Mouse (Mus musculus): ENCODE results near the gene Gm10718. TPM values are rescaled to one million over a fixed set of nuclear protein-coding genes. Genes with fewer than 3 reads are reported as not detected.
"Not testable (repeated sequence)": the region's sequence is repeated elsewhere in the genome, so short reads cannot be mapped to it uniquely, and the experiment has no call there.

Gm10718 gene
- polyA plus RNA-seq, 1 experiment from 2014 or later, result not detected

DNA sequence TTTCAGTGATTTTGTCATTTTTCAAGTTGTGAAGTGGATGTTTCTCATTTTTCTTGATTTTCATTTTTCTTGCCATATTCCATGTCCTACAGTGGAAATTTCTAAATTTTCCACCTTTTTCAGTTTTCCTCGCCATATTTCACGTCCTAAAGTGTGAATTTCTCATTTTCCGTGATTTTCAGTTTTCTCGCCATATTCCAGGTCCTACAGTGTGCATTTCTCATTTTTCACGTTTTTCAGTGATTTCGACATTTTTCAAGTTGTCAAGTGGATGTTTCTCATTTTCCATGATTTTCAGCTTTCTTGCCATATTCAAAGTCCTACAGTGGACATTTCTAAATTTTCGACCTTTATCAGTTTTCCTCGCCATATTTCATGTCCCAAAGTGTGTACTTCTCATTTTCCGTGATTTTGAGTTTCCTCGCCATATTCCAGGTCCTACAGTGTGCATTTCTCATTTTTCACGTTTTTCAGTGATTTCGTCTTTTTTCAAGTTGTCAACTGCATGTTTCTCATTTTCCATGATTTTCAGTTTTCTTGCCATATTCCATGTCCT, 1.6 kb downstream of the Gm10718 start, which contains the start of gene Gm10717:
TSS of gene Gm10717 (plus strand) at position 506 of the 556 bp plus-strand sequence.
- not testable (repeated sequence) for H3K36me3 ChIP-seq (ENCODE audit: insufficient read depth, low read length)
- WGBS, result 76% methylated on average over 12 of the region's 12 CpGs

DNA sequence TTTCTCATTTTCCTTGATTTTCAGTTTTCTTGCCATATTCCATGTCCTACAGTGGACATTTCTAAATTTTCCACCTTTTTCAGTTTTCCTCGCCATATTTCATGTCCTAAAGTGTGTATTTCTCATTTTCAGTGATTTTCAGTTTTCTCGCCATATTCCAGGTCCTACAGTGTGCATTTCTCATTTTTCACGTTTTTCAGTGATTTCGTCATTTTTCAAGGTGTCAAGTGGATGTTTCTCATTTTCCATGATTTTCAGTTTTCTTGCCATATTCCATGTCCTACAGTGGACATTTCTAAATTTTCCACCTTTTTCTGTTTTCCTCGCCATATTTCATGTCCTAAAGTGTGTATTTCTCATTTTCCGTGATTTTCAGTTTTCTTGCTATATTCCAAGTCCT, 2.3 kb downstream of the Gm10718 start:
- WGBS, result 66% methylated on average over 4 of the region's 6 CpGs
- not testable (repeated sequence) for ATAC-seq (ENCODE audit: low FRiP score, low TSS enrichment); H3K9me3 ChIP-seq (ENCODE audit: low read length); H3K4me1 ChIP-seq (ENCODE audit: insufficient read depth, low read length); H3K4me3 ChIP-seq (ENCODE audit: low read length); H3K36me3 ChIP-seq (ENCODE audit: insufficient read depth, low read length); H3K27me3 ChIP-seq (ENCODE audit: insufficient read depth, low read length); H3K9ac ChIP-seq (replicated peaks; ENCODE audit: low read length); H3K4me2 ChIP-seq (replicated peaks; ENCODE audit: low read depth, low read length); H3K27ac ChIP-seq (ENCODE audit: low read length)

More for the DNA sequence above, 1.6 kb downstream of the Gm10718 start, which contains the start of gene Gm10717:
- not testable (repeated sequence) for H3K27me3 ChIP-seq (ENCODE audit: insufficient read depth, low read length); H3K4me1 ChIP-seq (ENCODE audit: insufficient read depth, low read length); ATAC-seq (ENCODE audit: low FRiP score, low TSS enrichment); H3K27ac ChIP-seq (ENCODE audit: low read length); H3K9me3 ChIP-seq (ENCODE audit: low read length); H3K4me2 ChIP-seq (replicated peaks; ENCODE audit: low read depth, low read length); H3K9ac ChIP-seq (replicated peaks; ENCODE audit: low read length); H3K4me3 ChIP-seq (ENCODE audit: low read length)

DNA sequence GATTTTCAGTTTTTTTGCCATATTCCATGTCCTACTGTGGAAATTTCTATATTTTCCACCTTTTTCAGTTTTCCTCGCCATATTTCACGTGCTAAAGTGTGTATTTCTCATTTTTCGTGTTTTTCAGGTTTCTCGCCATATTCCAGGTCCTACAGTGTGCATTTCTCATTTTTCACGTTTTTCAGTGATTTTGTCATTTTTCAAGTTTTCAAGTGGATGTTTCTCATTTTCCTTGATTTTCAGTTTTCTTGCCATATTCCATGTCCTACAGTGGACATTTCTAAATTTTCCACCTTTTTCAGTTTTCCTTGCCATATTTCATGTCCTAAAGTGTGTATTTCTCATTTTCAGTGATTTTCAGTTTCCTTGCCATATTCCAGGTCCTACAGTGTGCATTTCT, 2.8 kb downstream of the Gm10718 start:
- 73% methylated on average over 5 of the region's 5 CpGs for WGBS
- not testable (repeated sequence) for H3K4me1 ChIP-seq (ENCODE audit: insufficient read depth, low read length); H3K27ac ChIP-seq (ENCODE audit: low read length); H3K36me3 ChIP-seq (ENCODE audit: insufficient read depth, low read length); H3K4me3 ChIP-seq (ENCODE audit: low read length); H3K27me3 ChIP-seq (ENCODE audit: insufficient read depth, low read length); H3K9ac ChIP-seq (replicated peaks; ENCODE audit: low read length); ATAC-seq (ENCODE audit: low FRiP score, low TSS enrichment); H3K4me2 ChIP-seq (replicated peaks; ENCODE audit: low read depth, low read length); H3K9me3 ChIP-seq (ENCODE audit: low read length)

DNA sequence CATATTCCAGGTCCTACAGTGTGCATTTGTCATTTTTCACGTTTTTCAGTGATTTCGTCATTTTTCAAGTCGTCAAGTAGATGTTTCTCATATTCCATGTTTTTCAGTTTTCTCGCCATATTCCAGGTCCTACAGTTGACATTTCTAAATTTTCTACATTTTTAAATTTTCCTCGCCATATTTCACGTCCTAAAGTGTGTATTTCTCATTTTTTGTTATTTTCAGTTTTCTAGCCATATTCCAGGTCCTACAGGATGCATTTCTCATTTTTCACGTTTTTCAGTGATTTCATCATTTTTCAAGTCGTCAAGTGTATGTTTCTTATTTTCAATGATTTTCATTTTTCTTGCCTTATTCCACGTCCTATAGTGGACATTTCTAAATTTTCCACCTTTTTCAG, 3.4 kb downstream of the Gm10718 start:
- not testable (repeated sequence) for H3K27ac ChIP-seq (ENCODE audit: low read length); ATAC-seq (ENCODE audit: low FRiP score, low TSS enrichment); H3K36me3 ChIP-seq (ENCODE audit: insufficient read depth, low read length); H3K27me3 ChIP-seq (ENCODE audit: insufficient read depth, low read length); H3K4me2 ChIP-seq (replicated peaks; ENCODE audit: low read depth, low read length); H3K4me3 ChIP-seq (ENCODE audit: low read length); H3K4me1 ChIP-seq (ENCODE audit: insufficient read depth, low read length); H3K9ac ChIP-seq (replicated peaks; ENCODE audit: low read length); H3K9me3 ChIP-seq (ENCODE audit: low read length)
- WGBS, result 67% methylated on average over 9 of the region's 9 CpGs

DNA sequence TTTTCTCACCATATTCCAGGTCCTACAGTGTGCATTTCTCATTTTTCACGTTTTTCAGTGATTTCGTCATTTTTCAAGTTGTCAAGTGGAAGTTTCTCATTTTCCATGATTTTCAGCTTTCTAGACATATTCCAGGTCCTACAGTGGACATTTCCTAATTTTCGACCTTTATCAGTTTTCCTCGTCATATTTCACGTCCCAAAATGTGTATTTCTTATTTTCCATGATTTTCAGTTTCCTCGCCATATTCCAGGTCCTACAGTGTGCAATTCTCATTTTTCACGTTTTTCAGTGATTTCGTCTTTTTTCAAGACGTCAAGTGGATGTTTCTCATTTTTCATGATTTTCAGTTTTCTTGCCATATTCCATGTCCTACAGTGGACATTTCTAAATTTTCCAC, 3.9 kb downstream of the Gm10718 start:
- H3K4me3 ChIP-seq (ENCODE audit: low read length); H3K27me3 ChIP-seq (ENCODE audit: insufficient read depth, low read length); H3K4me2 ChIP-seq (replicated peaks; ENCODE audit: low read depth, low read length); H3K9me3 ChIP-seq (ENCODE audit: low read length); H3K27ac ChIP-seq (ENCODE audit: low read length); H3K9ac ChIP-seq (replicated peaks; ENCODE audit: low read length); H3K4me1 ChIP-seq (ENCODE audit: insufficient read depth, low read length); H3K36me3 ChIP-seq (ENCODE audit: insufficient read depth, low read length); ATAC-seq (ENCODE audit: low FRiP score, low TSS enrichment): not testable (repeated sequence)
- WGBS, result 74% methylated on average over 9 of the region's 9 CpGs

DNA sequence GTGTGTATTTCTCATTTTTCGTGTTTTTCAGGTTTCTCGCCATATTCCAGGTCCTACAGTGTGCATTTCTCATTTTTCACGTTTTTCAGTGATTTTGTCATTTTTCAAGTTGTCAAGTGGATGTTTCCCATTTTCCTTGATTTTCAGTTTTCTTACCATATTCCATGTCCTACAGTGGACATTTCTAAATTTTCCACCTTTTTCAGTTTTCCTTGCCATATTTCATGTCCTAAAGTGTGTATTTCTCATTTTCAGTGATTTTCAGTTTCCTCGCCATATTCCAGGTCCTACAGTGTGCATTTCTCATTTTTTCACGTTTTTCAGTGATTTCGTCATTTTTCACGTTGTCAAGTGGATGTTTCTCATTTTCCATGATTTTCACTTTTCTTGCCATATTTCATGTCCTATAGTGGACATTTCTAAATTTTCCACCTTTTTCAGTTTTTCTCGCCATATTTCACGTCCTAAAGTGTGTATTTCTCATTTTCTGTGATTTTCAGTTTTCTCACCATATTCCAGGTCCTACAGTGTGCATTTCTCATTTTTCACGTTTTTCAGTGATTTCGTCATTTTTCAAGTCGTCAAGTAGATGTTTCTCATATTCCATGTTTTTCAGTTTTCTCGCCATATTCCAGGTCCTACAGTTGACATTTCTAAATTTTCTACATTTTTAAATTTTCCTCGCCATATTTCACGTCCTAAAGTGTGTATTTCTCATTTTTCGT, 6.1 kb downstream of the Gm10718 start:
- WGBS, result 69% methylated on average over 12 of the region's 16 CpGs
- not testable (repeated sequence) for H3K4me1 ChIP-seq (ENCODE audit: insufficient read depth, low read length); H3K4me3 ChIP-seq (ENCODE audit: low read length); H3K27ac ChIP-seq (ENCODE audit: low read length); ATAC-seq (ENCODE audit: low FRiP score, low TSS enrichment); H3K9ac ChIP-seq (replicated peaks; ENCODE audit: low read length); H3K9me3 ChIP-seq (ENCODE audit: low read length); H3K27me3 ChIP-seq (ENCODE audit: insufficient read depth, low read length); H3K36me3 ChIP-seq (ENCODE audit: insufficient read depth, low read length); H3K4me2 ChIP-seq (replicated peaks; ENCODE audit: low read depth, low read length)

DNA sequence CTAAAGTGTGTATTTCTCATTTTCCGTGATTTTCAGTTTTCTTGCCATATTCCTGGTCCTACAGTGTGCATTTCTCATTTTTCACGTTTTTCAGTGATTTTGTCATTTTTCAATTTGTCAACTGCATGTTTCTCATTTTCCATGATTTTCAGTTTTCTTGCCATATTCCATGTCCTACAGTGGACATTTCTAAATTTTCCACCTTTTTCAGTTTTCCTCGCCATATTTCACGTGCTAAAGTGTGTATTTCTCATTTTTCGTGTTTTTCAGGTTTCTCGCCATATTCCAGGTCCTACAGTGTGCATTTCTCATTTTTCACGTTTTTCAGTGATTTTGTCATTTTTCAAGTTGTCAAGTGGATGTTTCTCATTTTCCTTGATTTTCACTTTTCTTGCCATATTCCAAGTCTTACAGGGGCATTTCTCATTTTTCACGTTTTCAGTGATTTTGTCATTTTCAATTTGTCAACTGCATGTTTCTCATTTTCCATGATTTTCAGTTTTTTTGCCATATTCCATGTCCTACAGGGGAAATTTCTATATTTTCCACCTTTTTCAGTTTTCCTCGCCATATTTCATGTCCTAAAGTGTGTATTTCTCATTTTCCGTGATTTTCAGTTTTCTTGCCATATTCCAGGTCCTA, 7.5 kb downstream of the Gm10718 start:
- H3K9ac ChIP-seq (replicated peaks; ENCODE audit: low read length); H3K4me2 ChIP-seq (replicated peaks; ENCODE audit: low read depth, low read length); H3K36me3 ChIP-seq (ENCODE audit: insufficient read depth, low read length); H3K27me3 ChIP-seq (ENCODE audit: insufficient read depth, low read length); H3K27ac ChIP-seq (ENCODE audit: low read length); H3K4me3 ChIP-seq (ENCODE audit: low read length); H3K4me1 ChIP-seq (ENCODE audit: insufficient read depth, low read length); H3K9me3 ChIP-seq (ENCODE audit: low read length): not testable (repeated sequence)
- WGBS, result 57% methylated on average over 2 of the region's 10 CpGs
- ATAC-seq (ENCODE audit: low FRiP score, low TSS enrichment), result 0 out of 2 replicates have a peak, but pooled peaks have one; percentile 35

DNA sequence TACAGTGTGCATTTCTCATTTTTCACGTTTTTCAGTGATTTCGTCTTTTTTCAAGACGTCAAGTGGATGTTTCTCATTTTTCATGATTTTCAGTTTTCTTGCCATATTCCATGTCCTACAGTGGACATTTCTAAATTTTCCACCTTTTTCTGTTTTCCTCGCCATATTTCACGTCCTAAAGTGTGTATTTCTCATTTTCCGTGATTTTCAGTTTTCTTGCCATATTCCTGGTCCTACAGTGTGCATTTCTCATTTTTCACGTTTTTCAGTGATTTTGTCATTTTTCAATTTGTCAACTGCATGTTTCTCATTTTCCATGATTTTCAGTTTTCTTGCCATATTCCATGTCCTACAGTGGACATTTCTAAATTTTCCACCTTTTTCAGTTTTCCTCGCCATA, 11.0 kb downstream of the Gm10718 start, which contains the start of gene Gm17535:
TSS of gene Gm17535 (plus strand) at position 301 of the 400 bp plus-strand sequence.
- H3K4me3 ChIP-seq (ENCODE audit: low read length); H3K4me1 ChIP-seq (ENCODE audit: insufficient read depth, low read length); H3K4me2 ChIP-seq (replicated peaks; ENCODE audit: low read depth, low read length); H3K27me3 ChIP-seq (ENCODE audit: insufficient read depth, low read length); H3K36me3 ChIP-seq (ENCODE audit: insufficient read depth, low read length); H3K9me3 ChIP-seq (ENCODE audit: low read length); H3K9ac ChIP-seq (replicated peaks; ENCODE audit: low read length); ATAC-seq (ENCODE audit: low FRiP score, low TSS enrichment); H3K27ac ChIP-seq (ENCODE audit: low read length): not testable (repeated sequence)
- WGBS, result no CpG with 5 or more reads among the region's 8 CpGs

DNA sequence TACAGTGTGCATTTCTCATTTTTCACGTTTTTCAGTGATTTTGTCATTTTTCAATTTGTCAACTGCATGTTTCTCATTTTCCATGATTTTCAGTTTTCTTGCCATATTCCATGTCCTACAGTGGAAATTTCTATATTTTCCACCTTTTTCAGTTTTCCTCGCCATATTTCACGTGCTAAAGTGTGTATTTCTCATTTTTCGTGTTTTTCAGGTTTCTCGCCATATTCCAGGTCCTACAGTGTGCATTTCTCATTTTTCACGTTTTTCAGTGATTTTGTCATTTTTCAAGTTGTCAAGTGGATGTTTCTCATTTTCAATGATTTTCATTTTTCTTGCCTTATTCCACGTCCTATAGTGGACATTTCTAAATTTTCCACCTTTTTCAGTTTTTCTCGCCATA, 13.2 kb downstream of the Gm10718 start, which contains the start of gene Gm10715:
TSS of gene Gm10715 (plus strand) at position 301 of the 400 bp plus-strand sequence.
- H3K9ac ChIP-seq (replicated peaks; ENCODE audit: low read length); H3K4me3 ChIP-seq (ENCODE audit: low read length); H3K9me3 ChIP-seq (ENCODE audit: low read length); ATAC-seq (ENCODE audit: low FRiP score, low TSS enrichment); H3K27ac ChIP-seq (ENCODE audit: low read length); H3K4me1 ChIP-seq (ENCODE audit: insufficient read depth, low read length); H3K36me3 ChIP-seq (ENCODE audit: insufficient read depth, low read length); H3K27me3 ChIP-seq (ENCODE audit: insufficient read depth, low read length); H3K4me2 ChIP-seq (replicated peaks; ENCODE audit: low read depth, low read length): not testable (repeated sequence)
- WGBS, result 74% methylated on average over 6 of the region's 8 CpGs

DNA sequence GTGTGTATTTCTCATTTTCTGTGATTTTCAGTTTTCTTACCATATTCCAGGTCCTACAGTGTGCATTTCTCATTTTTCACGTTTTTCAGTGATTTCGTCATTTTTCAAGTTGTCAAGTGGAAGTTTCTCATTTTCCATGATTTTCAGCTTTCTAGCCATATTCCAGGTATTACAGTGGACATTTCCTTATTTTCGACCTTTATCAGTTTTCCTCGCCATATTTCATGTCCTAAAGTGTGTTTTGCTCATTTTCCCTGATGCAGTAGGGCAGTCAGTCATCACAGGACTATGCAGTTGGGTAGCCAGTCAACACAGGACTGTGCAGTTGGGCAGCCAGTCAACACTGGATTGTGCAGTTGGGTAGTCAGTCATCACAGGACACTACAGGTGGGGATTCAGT, 14.8 kb downstream of the Gm10718 start:
- H3K27ac ChIP-seq (ENCODE audit: low read length); H3K36me3 ChIP-seq (ENCODE audit: insufficient read depth, low read length); H3K4me3 ChIP-seq (ENCODE audit: low read length); H3K9ac ChIP-seq (replicated peaks; ENCODE audit: low read length); H3K27me3 ChIP-seq (ENCODE audit: insufficient read depth, low read length); ATAC-seq (ENCODE audit: low FRiP score, low TSS enrichment); H3K4me2 ChIP-seq (replicated peaks; ENCODE audit: low read depth, low read length); H3K9me3 ChIP-seq (ENCODE audit: low read length); H3K4me1 ChIP-seq (ENCODE audit: insufficient read depth, low read length): not testable (repeated sequence)
- WGBS, result 67% methylated on average over 4 of the region's 4 CpGs
